Mouse (Mus musculus) hindlimb bud, embryonic 11.5 days (tissue): ENCODE data around the gene Zfp385c.

ENCODE experiments used
- DNase-seq: peaks from one replicate; pipeline ENCODE4 v3.0.0-alpha.2; 2012; ENCODE audit warnings: low read depth, low spot score; ENCODE audit errors: extremely low spot score

The Zfp385c gene

GRCm38 (mm10) chr11:100718462-100718861 is 26.2 kb upstream of the Zfp385c start:
- no peak for DNase-seq

GRCm38 (mm10) chr11:100716649-100717048 is 24.4 kb upstream of the Zfp385c start:
- no peak for DNase-seq

- no peak for DNase-seq
These were observed 22.7 kb upstream of the Zfp385c start for GRCm38 (mm10) chr11:100714948-100715347.

- DNase-seq: no peak
These were observed 22.3 kb upstream of the Zfp385c start for GRCm38 (mm10) chr11:100714534-100714915.

- no peak for DNase-seq
These were observed 21.7 kb upstream of the Zfp385c start, which contains the start of gene Hspb9 for GRCm38 (mm10) chr11:100713735-100714533. Gene Hspb9 (plus strand): TSS chr11:100713850.

GRCm38 (mm10) chr11:100713174-100713573 is 20.9 kb upstream of the Zfp385c start:
- DNase-seq: no peak

- no peak for DNase-seq
These were observed 19.7 kb upstream of the Zfp385c start, which contains the start of gene Kat2a for GRCm38 (mm10) chr11:100711783-100712615. Gene Kat2a (minus strand): TSS chr11:100712465.

GRCm38 (mm10) chr11:100710977-100711376 is 18.7 kb upstream of the Zfp385c start:
- no peak for DNase-seq

GRCm38 (mm10) chr11:100710528-100710927 is 18.3 kb upstream of the Zfp385c start:
- no peak for DNase-seq

GRCm38 (mm10) chr11:100709201-100709810 is 17.1 kb upstream of the Zfp385c start:
- DNase-seq: no peak

GRCm38 (mm10) chr11:100705095-100705747 is 13.0 kb upstream of the Zfp385c start:
- no peak for DNase-seq

GRCm38 (mm10) chr11:100703851-100704531 is 11.7 kb upstream of the Zfp385c start, which contains the start of gene Dhx58:
Gene Dhx58 (minus strand): TSS chr11:100704271.
- no peak for DNase-seq

- no peak for DNase-seq
These were observed 11.1 kb upstream of the Zfp385c start for GRCm38 (mm10) chr11:100703366-100703765.

- no peak for DNase-seq
These were observed 10.7 kb upstream of the Zfp385c start for GRCm38 (mm10) chr11:100702906-100703305.

GRCm38 (mm10) chr11:100702081-100702851 is 10.0 kb upstream of the Zfp385c start:
- DNase-seq: no peak

- DNase-seq: no peak
These were observed 9.0 kb upstream of the Zfp385c start for GRCm38 (mm10) chr11:100701301-100701700.

- no peak for DNase-seq
These were observed 8.5 kb upstream of the Zfp385c start for GRCm38 (mm10) chr11:100700710-100701109.

- no peak for DNase-seq
These were observed 5.7 kb upstream of the Zfp385c start for GRCm38 (mm10) chr11:100697921-100698320.

GRCm38 (mm10) chr11:100694926-100695325 is 2.7 kb upstream of the Zfp385c start:
- no peak for DNase-seq
